Mouse (Mus musculus): ENCODE measurements around the gene Bcl7b. TPM values are rescaled to one million over a fixed set of nuclear protein-coding genes. Genes with fewer than 3 reads are reported as not detected.
A peak's percentile ranks its signal among the peaks of the same experiment; 100 is the strongest.

Bcl7b gene
- polyA plus RNA-seq, 1 experiment from 2014 or later = 56.1 TPM

DNA sequence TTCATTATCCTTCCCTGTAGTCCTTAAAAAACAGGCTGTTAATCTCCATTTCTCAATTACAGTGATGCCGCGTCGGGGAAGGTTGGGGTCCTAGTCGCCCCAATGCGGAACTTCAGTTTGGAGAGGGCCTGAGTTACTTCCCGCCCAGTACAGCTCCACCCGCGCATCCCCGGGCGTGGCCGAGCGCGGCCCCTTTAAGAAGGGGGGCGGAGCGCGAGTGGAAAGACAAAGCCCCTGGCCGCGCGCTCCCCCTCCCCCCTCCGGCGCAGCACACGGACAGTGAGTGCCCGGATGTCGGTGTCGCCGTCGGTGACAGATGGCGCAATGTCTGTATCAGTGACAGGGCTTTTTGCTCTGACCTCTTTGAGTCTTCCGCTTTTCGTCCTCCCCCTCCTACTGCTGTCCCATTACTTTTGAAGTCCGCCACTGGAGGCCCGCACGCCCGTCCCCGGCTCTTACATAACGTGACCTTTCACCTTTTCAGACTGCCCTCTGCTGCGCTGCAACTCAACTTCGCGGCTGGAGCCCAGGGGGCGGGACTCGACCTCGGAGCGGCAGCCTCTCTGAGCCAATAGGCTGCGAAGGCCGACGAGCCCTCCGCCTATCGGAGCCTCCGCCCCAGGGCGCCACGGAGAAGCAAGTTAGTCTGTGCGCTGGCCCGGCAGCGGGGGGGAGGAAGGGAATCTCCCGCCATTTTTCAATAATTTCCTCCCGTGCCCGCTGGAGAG, 18.7 kb downstream of the Bcl7b start, which contains the start of gene Baz1b:
Gene Baz1b (plus strand): TSS at position 644 of the 728 bp plus-strand sequence.
- Histone ChIP-seq H3K36me3 (ENCODE audit: control insufficient read depth, insufficient read depth, low read length) (peaks cover 28% of the 10 kb centered on the region), H3K4me3 (ENCODE audit: low read length) (peak within 1 kb of the TSS; percentile 93), H3K4me2 (replicated peaks; ENCODE audit: low read depth, low read length) (peak within 1 kb of the TSS; percentile 72), H3K4me1 (ENCODE audit: control insufficient read depth, insufficient read depth, low read length) (peaks cover 18% of the 10 kb centered on the region), H3K9ac (ENCODE audit: low read depth, low read length) (peak within 1 kb of the TSS; percentile 98), H3K27me3 (ENCODE audit: control insufficient read depth, insufficient read depth, low read length) (no peaks in the 10 kb centered on the region), H3K9me3 (ENCODE audit: control insufficient read depth, low read length) (peaks cover 4% of the 10 kb centered on the region; the same call in 1 of the 2 replicates), H3K27ac (ENCODE audit: low read depth, low read length) (peak within 1 kb of the TSS; percentile 95)
- WGBS = under 1% methylated on average over 57 of the region's 57 CpGs
- ATAC-seq (ENCODE audit: low FRiP score, low TSS enrichment) = peak; percentile 97

DNA sequence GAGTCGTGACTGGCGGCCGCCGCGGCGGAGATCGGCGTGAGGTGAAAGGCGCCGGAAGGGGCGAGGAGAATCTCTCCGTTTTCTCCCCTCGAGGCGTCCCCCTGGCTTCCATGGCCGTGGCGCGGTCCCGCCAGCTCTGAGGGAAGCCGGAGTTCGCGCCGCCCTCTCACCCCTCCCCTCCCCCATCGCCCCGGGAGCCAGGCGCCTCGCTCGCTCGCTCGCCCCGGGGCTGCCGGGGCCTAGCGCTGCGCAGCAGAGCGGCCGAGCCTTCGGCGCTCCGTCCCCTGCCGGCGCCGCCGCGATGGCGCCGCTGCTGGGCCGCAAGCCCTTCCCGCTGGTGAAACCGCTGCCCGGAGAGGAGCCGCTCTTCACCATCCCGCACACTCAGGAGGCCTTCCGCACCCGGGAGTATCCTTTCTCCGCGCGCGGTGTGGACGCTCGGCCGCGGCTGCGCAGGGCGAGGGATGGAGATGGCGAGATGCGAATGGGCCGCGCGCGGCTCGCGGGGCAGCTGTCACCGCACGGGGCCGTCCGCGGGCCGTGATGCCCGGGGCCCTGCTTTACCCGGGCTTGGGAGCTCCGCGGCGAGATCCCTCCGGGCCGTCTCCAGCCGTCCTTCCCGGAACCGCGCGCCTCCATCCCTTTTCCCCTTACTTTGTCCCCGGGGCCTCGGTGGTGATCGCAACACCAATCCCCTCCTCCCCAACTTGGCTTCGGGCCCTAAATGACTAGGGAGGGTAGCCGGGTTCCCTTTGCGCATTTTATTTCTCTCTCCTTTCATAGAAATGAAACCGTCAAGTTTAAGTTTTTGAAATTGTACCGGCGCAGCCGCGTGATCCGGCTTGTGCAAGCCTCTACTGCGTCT, 19.5 kb downstream of the Bcl7b start:
- Histone ChIP-seq H3K27me3 (ENCODE audit: control insufficient read depth, insufficient read depth, low read length) (no peaks in the 10 kb centered on the region), H3K4me3 (ENCODE audit: low read length) (peak overlapping the region; percentile 93), H3K9me3 (ENCODE audit: control insufficient read depth, low read length) (peaks cover 4% of the 10 kb centered on the region; the same call in 1 of the 2 replicates), H3K27ac (ENCODE audit: low read depth, low read length) (peak overlapping the region; percentile 95), H3K9ac (ENCODE audit: low read depth, low read length) (peak overlapping the region; percentile 98), H3K4me2 (replicated peaks; ENCODE audit: low read depth, low read length) (peak overlapping the region; percentile 72), H3K36me3 (ENCODE audit: control insufficient read depth, insufficient read depth, low read length) (peaks cover 25% of the 10 kb centered on the region), H3K4me1 (ENCODE audit: control insufficient read depth, insufficient read depth, low read length) (peaks cover 18% of the 10 kb centered on the region)
- WGBS = under 1% methylated on average over 74 of the region's 102 CpGs
- ATAC-seq (ENCODE audit: low FRiP score, low TSS enrichment) = peak; percentile 75

DNA sequence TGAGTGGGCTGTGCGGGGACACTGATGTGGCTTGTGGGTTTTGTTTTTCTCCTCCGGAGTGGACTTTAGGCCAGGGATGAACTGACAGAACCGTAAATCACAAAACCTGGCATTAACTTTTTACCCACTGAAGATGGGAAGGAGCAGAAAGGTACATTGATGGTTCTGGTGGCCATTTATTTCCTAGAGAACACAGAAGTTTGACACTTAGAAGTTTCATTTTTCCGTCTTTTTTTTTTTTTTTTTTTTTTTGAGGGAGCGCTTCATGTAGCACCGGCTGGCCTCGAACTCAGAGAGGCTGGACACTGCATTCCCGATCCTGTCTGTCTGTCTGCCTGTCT, 20.1 kb downstream of the Bcl7b start:
- WGBS = 1% methylated on average over 8 of the region's 8 CpGs
- Histone ChIP-seq H3K36me3 (ENCODE audit: control insufficient read depth, insufficient read depth, low read length) (peaks cover 23% of the 10 kb centered on the region), H3K27me3 (ENCODE audit: control insufficient read depth, insufficient read depth, low read length) (no peaks in the 10 kb centered on the region), H3K9ac (ENCODE audit: low read depth, low read length) (peak overlapping the region; percentile 98), H3K4me1 (ENCODE audit: control insufficient read depth, insufficient read depth, low read length) (peaks cover 18% of the 10 kb centered on the region), H3K9me3 (ENCODE audit: control insufficient read depth, low read length) (peaks cover 4% of the 10 kb centered on the region; the same call in 1 of the 2 replicates), H3K4me3 (ENCODE audit: low read length) (peak overlapping the region; percentile 93), H3K4me2 (replicated peaks; ENCODE audit: low read depth, low read length) (peak overlapping the region; percentile 72), H3K27ac (ENCODE audit: low read depth, low read length) (peak overlapping the region; percentile 95)
- no peak for ATAC-seq (ENCODE audit: low FRiP score, low TSS enrichment)

DNA sequence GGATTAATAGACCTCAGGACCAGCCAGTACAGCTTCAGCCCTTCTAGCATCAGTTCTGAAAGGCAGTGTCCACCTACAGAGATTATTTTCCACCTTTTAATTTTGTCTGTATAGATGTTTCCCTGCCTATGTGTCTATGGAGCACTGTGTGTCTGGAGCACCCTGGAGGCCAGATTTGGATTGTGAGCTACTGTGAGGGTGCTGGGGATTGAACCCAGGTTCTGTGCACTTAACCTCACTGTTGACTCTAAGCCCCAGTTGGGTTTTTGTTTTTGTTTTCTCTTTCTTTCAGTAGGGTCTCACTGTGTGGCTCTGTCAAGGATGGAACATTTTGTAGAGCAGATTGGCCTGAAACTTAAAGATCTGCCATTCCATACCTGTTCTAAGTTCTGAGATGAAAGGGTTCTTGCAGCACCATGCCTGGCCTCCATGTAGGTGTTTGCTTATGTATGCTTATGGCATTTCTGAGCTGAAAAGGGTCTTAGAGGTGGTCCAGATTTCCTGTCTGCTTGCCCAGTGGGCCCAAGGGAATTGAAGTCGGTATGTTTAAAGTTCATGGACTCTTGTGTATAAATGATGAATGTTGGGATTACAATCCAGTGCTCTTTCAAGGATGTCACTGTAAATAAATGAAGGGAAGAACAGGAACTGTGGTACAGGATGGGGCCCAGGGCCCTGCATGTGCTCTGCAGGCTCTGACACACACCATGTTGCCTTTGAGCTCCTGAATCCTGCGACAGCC, 21.4 kb downstream of the Bcl7b start:
- H3K27me3 ChIP-seq (ENCODE audit: control insufficient read depth, insufficient read depth, low read length) = no peaks in the 10 kb centered on the region
- H3K9me3 ChIP-seq (ENCODE audit: control insufficient read depth, low read length) = peaks cover 3% of the 10 kb centered on the region; the same call in 1 of the 2 replicates
- H3K4me1 ChIP-seq (ENCODE audit: control insufficient read depth, insufficient read depth, low read length) = peaks cover 18% of the 10 kb centered on the region
- 46% methylated on average over 2 of the region's 2 CpGs for WGBS
- H3K9ac ChIP-seq (ENCODE audit: low read depth, low read length) = peak overlapping the region; percentile 98; the same call in 1 of the 2 replicates
- H3K4me2 ChIP-seq (replicated peaks; ENCODE audit: low read depth, low read length) = peak overlapping the region; percentile 72
- ATAC-seq (ENCODE audit: low FRiP score, low TSS enrichment) = no peak
- H3K27ac ChIP-seq (ENCODE audit: low read depth, low read length) = 0 out of 2 replicates have a peak overlapping the region, but pooled peaks have one; percentile 11
- H3K36me3 ChIP-seq (ENCODE audit: control insufficient read depth, insufficient read depth, low read length) = peaks cover 30% of the 10 kb centered on the region
- peak overlapping the region; percentile 93 for H3K4me3 ChIP-seq (ENCODE audit: low read length)

DNA sequence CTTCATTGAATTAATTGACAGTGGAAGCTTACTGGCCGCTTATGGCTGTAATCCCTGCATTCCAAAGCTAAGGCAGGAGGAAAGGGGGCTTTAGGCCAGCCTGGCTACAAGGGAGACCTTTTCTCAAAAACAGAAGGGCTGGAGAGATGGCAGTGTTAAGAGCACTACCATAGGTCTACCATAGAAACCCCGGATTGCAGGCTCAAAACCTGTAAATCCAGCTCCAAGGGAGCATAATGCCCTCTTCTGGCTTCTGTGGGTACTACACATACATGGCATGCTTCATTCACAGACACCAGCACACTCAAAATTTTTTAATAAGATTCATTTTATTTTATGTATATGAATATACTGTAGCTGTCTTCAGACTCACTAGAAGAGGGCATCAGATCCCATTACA, 23.5 kb downstream of the Bcl7b start:
- Histone ChIP-seq H3K9me3 (ENCODE audit: control insufficient read depth, low read length) (no peaks in the 10 kb centered on the region), H3K4me3 (ENCODE audit: low read length) (no peak overlapping the region), H3K9ac (ENCODE audit: low read depth, low read length) (no peak overlapping the region), H3K4me2 (replicated peaks; ENCODE audit: low read depth, low read length) (no peak overlapping the region), H3K36me3 (ENCODE audit: control insufficient read depth, insufficient read depth, low read length) (peaks cover 42% of the 10 kb centered on the region), H3K27ac (ENCODE audit: low read depth, low read length) (no peak overlapping the region), H3K4me1 (ENCODE audit: control insufficient read depth, insufficient read depth, low read length) (peaks cover 18% of the 10 kb centered on the region), H3K27me3 (ENCODE audit: control insufficient read depth, insufficient read depth, low read length) (no peaks in the 10 kb centered on the region)
- ATAC-seq (ENCODE audit: low FRiP score, low TSS enrichment) = no peak
- 38% methylated on average over 2 of the region's 2 CpGs for WGBS

DNA sequence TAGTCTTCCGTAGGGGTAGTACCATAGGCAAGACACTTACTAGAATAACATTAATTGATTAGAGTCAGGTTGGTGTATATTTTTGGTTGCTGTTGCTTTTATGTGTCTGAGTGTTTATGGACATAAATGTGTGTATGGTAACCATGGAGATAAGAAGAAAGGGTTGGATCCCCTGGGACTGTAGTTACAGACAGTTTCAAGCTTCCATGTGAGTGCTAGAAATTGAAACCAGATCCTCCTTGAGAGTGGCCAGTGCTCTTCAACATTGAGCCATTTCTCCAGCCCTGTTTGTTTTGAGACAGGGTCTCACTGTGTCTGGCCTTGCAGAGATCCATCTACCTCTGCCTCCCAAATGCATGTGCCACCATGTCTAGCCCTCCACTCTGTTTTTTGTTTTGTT, 24.3 kb downstream of the Bcl7b start:
- no peak for ATAC-seq (ENCODE audit: low FRiP score, low TSS enrichment)
- H3K9me3 ChIP-seq (ENCODE audit: control insufficient read depth, low read length) = no peaks in the 10 kb centered on the region
- peaks cover 18% of the 10 kb centered on the region for H3K4me1 ChIP-seq (ENCODE audit: control insufficient read depth, insufficient read depth, low read length)
- WGBS = 90% methylated on average over 1 of the region's 1 CpGs
- no peak overlapping the region for H3K4me2 ChIP-seq (replicated peaks; ENCODE audit: low read depth, low read length)
- no peak overlapping the region for H3K27ac ChIP-seq (ENCODE audit: low read depth, low read length)
- H3K9ac ChIP-seq (ENCODE audit: low read depth, low read length) = no peak overlapping the region
- H3K4me3 ChIP-seq (ENCODE audit: low read length) = no peak overlapping the region
- H3K27me3 ChIP-seq (ENCODE audit: control insufficient read depth, insufficient read depth, low read length) = no peaks in the 10 kb centered on the region
- peaks cover 42% of the 10 kb centered on the region for H3K36me3 ChIP-seq (ENCODE audit: control insufficient read depth, insufficient read depth, low read length)

DNA sequence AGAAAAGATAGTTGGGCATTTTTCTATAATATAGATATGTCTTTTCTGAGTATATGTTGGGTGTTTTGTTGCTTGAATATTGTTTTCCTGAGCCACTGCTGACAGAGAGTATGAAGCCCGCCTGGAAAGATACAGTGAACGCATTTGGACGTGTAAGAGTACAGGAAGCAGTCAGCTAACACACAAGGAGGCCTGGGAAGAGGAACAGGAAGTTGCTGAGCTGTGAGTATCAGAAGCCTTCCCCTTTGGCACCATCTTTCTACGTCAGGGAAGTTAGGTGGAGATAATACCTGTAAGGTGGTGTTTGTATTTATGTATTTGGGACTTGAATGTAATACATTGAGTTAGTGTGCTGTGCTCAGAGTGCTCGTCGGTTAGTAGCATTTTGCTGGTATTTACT, 28.3 kb downstream of the Bcl7b start:
- 85% methylated on average over 6 of the region's 6 CpGs for WGBS
- H3K36me3 ChIP-seq (ENCODE audit: control insufficient read depth, insufficient read depth, low read length) = peaks cover 56% of the 10 kb centered on the region
- H3K9me3 ChIP-seq (ENCODE audit: control insufficient read depth, low read length) = no peaks in the 10 kb centered on the region
- no peak overlapping the region for H3K4me2 ChIP-seq (replicated peaks; ENCODE audit: low read depth, low read length)
- ATAC-seq (ENCODE audit: low FRiP score, low TSS enrichment) = no peak
- no peak overlapping the region for H3K9ac ChIP-seq (ENCODE audit: low read depth, low read length)
- no peaks in the 10 kb centered on the region for H3K4me1 ChIP-seq (ENCODE audit: control insufficient read depth, insufficient read depth, low read length)
- no peaks in the 10 kb centered on the region for H3K27me3 ChIP-seq (ENCODE audit: control insufficient read depth, insufficient read depth, low read length)
- no peak overlapping the region for H3K27ac ChIP-seq (ENCODE audit: low read depth, low read length)
- no peak overlapping the region for H3K4me3 ChIP-seq (ENCODE audit: low read length)

DNA sequence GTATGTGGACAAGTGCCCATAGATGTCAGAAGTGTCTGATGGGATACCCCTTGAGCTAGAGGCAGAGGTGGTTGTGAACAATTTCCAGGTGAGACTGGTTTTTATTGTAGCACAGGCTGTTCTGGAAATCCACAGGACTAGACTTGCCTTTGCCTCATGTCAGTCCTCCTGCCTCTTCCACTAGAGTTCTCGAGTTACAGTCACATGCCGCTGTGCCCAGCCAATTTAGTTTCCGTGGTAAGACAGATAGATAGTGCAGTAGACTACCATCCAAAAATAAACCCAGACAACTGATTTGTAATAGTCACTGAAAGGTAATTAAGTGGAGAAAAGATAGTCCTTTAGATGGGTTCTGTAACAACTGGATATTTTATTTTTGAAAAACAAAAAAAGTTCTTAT, 34.7 kb downstream of the Bcl7b start:
- no peak for ATAC-seq (ENCODE audit: low FRiP score, low TSS enrichment)
- H3K27ac ChIP-seq (ENCODE audit: low read depth, low read length) = no peak overlapping the region
- peaks cover 84% of the 10 kb centered on the region for H3K36me3 ChIP-seq (ENCODE audit: control insufficient read depth, insufficient read depth, low read length)
- no peaks in the 10 kb centered on the region for H3K4me1 ChIP-seq (ENCODE audit: control insufficient read depth, insufficient read depth, low read length)
- H3K9ac ChIP-seq (ENCODE audit: low read depth, low read length) = no peak overlapping the region
- WGBS = 61% methylated on average over 3 of the region's 3 CpGs
- H3K4me3 ChIP-seq (ENCODE audit: low read length) = no peak overlapping the region
- H3K4me2 ChIP-seq (replicated peaks; ENCODE audit: low read depth, low read length) = no peak overlapping the region
- no peaks in the 10 kb centered on the region for H3K9me3 ChIP-seq (ENCODE audit: control insufficient read depth, low read length)
- H3K27me3 ChIP-seq (ENCODE audit: control insufficient read depth, insufficient read depth, low read length) = no peaks in the 10 kb centered on the region

All from kidney, embryonic 14.5 days (tissue).